Mouse (Mus musculus) CD8-positive naive resting alpha-beta T cell, adult 2 months (primary cell): ENCODE measurements around the gene Eml4.
A peak's percentile ranks its signal among the peaks of the same experiment; 100 is the strongest.

Source experiments
- DNase-seq, 2 experiments: peaks; one replicate each; pipeline ENCODE4 v3.0.0; 2022; ENCODE audit warnings: low read depth in 2 of 2, low spot score in 2 of 2

Gene Eml4

GRCm38 (mm10) chr17:83340895-83341524 is 9.7 kb upstream of the Eml4 start:
- DNase-seq, result no peak

DNA sequence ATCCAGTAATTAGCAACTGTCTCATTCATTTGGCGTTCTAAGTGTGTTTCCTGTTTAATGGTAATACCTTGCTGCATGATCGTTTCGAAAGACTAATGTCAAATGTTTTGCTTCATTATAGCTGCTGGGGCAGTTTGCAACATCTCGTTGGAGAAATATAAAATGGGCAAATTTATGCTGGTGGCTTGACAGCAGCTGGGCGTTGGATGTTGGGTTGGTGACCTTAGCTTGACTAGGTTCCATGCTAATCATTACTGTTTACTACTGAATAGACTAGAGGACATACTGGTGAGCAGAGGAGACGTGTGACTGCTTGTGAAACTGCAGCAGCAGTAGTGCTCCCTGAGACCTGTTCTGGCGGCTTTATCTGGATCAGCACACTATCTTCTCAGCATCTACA is 6.5 kb upstream of the Eml4 start:
- no peak for DNase-seq

DNA sequence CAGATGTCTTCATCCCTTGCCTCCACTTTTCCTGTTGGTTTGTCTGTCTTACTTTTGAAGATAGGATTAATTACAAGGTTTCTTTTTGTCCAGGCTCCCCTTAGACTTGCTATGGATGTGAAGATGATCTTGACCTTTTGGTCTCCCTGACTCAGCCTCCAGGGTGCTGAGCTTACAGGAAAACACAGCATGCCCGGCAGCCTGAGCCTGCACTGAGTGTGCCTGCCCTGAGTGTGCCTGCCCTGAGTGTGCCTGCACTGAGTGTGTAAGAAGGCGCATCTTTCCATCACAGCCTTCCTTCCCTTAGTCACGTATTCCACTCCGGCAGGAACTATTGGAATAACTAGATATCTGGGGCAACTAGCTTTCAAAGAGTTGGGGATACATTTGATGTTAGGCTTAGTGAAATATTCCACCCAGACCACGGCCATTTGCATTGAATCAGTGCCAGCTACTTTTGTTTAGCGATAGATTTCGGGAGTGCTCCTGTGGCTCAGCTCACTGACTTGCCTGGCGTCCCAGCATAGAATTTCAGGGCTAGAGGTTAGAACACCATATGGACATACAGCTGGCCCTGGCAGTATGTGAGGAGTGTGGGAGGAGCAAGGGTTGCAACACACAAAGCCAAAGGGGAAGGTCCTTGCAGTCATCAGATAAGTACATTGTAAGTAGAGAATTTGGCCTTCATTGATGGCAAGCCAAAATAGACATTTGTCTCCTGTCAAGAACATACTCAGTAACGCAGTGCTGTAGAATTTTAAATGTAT is 2.5 kb upstream of the Eml4 start:
- DNase-seq, result no peak

DNA sequence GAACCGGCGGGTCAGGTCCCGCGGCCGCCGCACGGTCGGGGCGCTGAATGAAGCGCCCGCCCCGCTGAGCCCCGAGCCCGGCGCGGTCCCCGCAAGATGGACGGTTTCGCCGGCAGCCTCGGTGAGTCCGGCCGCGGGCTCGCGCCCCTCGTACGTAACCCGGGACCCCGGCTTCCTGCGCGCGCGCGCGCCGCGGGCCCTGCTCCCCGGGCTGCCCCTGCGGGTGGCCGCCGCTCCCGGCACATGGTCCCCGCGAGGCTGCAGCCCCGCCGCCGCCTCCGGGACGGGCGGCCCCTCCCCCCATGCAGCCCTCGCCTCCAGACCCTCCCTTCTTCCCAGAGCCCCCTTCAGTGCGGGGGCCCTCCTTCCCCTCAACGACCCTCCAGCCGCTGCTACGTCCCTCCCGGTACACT is 394 bp downstream of the Eml4 start:
- DNase-seq, result no peak

DNA sequence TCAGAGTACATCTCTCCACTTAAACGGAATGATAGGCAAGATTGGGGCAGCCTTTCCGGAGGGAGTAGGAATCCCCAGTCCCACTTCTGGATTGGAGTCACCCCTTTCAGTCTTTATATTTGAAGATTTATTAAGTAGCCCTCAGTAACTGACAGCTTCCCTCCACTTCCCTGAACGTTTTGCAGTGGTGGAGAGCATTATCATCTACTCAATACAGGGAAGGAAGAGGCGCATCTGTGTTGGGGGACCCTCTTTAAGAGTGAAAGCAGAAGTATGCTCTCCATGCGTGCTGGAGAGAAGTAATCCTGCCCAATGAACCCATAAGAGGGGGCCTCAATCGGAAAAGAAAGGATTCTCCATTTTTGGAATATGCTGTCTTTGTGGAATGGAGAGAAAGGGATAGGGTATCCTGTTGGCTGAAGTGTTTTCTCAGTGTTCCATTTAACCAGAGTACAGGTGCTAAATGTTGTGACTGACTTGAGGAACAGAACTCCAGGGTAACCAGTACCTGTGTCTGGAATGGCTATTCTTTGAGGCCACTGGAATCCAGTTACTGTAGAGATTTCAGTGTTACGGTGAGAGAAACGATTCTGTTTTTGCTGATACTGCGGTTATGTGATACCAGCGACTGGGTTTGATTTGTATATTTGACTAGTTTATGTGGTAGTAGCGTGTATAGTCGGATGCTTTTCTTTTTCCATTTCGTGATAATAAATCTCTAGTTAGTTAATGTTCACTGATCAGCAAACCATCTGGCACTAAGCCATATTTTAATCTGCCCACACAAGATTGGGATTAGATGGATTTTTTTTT is 1.1 kb downstream of the Eml4 start:
- peak in 1 of 2 experiments; percentile 24 for DNase-seq

GRCm38 (mm10) chr17:83352456-83352855 is 1.7 kb downstream of the Eml4 start:
- DNase-seq, result no peak

DNA sequence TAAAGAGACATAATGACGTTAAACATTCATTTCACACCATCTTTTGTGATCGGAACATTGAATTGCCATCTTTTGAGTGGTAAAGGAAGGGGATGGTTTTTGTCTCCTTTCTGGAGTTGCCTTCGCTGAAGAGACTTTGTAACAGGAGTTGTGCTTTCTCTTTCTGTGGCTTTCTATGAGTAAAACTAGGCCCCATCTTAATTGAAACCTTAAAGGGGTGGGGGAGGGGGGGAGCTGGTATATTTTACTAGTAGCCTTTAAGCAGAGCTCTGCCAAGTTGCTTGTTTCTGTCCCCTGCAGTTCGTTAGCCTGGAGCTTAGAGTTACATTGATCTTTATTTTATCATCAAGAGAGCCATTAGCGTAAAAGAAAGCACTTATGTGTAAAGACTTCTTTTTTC is 2.3 kb downstream of the Eml4 start:
- no peak for DNase-seq

DNA sequence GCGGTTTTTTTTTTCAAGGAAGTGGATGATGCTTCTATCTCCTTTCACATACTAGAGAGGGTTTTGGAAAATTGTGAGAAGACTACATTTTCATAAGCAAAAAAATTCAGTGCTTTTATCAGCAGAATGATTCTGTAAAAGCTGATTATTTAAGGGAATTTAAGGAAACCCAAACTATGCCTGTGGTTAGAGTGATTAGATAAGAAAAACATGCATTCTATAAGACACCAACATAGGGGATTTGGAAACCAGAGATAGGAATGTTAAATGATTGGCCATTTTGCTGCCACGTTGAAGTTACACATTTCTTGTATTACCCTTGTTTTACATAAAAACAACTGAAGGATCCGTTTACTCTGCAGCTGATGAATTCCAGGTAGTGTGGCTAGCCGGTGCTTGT is 2.7 kb downstream of the Eml4 start:
- DNase-seq, result no peak

DNA sequence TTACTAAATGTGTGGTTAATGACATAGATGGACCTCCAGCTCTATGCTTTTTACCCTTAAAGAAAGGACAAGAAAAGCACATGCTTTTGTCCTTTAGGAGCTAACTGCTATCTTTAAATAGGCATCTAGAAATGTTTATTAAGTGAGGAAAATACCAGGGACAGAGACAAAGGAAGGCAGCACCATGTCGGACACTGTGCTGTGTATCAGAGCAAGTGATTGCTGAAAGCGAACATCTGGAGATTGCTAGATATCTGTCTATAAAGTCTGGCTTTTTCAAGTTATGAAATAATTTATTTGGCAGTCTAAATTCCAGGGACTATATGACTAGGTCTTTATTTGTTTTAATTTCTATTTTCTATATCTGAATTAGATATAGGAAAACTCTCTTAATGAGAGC is 4.8 kb downstream of the Eml4 start:
- DNase-seq, result no peak

GRCm38 (mm10) chr17:83359934-83360333 is 9.2 kb downstream of the Eml4 start:
- DNase-seq, result no peak

DNA sequence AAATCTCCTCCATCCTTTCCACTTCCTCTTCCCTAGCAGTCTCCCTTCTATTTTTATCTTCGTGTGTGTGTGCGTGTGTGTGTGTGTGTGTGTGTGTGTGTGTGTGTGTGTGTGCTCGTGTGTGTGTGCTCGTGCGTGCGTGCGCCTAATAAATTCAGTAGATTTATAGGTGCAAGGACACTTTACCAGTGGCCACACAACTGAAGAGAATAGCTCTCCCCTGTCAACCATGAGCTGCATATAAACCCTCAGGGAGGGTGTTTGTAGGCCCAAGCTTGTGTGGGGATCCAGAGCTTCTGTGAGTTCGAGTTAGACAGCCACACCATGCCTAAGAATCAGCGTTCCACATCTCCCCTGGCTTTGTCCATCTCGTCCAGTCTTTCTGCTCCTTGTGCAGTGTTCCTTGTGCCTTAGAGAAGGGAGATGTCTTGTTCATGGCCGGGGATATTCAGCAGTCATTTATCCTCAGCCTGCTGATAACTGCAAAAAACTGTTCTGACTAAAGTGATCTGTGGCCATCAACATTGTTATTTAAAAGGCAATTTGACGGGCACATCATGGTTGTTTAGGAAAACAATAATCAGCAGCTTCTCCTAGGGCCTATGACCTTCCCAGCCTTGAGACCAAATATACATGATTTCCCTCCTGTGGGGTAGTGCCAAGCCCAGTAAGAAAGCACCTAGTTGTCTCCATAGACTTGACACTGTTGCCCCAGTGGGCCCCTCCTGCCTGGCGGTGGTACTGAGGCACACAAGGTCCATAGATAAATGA is 10.2 kb downstream of the Eml4 start:
- no peak for DNase-seq

GRCm38 (mm10) chr17:83363081-83363480 is 12.3 kb downstream of the Eml4 start:
- no peak for DNase-seq

GRCm38 (mm10) chr17:83364296-83364695 is 13.6 kb downstream of the Eml4 start:
- no peak for DNase-seq

DNA sequence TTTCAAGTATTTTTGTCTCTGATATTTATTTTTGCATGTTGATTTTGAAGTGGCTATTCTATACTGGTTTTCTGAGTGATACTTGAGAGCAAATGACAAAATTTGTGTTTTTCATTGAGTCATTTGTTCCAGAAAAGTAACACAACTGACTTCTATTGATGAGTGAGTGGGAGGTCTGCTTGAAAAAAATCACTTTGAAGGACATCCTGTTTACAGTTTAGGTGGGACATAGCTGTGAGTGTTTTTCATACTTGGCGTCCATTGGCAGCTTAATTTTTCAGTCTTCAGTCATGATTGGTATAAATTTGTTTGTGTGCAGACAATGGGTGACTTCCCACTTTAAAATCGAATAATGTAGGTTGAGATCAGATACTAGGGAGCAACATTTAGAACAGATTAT is 14.4 kb downstream of the Eml4 start:
- DNase-seq, result no peak

DNA sequence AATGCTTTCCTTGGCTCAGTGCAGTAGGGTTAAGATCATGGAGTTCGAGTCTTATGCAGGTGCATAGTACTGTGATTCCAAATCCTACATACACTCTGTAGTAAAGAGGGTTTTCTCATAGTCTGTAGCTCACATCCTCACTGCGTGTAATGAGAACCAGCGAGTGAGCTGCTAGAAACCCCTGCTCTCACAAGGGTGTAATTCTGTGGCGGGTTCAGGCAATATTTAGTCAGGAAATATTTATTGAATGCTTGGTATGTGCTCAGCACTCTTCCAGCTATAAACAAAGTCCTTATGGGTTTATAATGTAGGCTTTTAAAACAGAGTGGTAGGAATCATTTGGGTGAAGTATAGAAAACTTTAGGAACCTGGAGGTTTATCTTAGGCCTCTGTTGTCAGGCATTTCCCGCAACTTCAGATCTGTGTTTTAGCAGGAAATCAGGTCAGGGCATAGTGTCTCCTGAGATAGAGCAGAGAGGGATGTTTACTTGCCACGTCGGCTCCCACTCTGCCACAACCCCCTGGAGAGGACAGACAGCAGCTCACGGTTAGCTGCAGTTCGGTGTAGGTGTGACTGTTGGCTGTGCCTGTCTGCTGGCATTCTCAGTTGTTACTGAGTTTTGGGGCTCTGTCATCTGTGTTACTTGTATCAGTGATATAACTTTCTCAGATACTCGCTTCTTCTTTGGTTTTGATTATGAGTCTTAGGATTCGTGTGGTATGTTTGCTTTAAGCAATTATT is 15.1 kb downstream of the Eml4 start:
- DNase-seq, result no peak

- DNase-seq, result no peak
These were observed 16.7 kb downstream of the Eml4 start for GRCm38 (mm10) chr17:83367387-83367786.

- no peak for DNase-seq
These were observed 23.4 kb downstream of the Eml4 start for GRCm38 (mm10) chr17:83374123-83374522.

GRCm38 (mm10) chr17:83375848-83376247 is 25.1 kb downstream of the Eml4 start:
- no peak for DNase-seq

GRCm38 (mm10) chr17:83376801-83377200 is 26.1 kb downstream of the Eml4 start:
- no peak for DNase-seq

- no peak for DNase-seq
These were observed 27.2 kb downstream of the Eml4 start for GRCm38 (mm10) chr17:83377755-83378443.
